Mouse (Mus musculus) embryonic facial prominence, embryonic 10.5 days (tissue): Measurements from ENCODE around the gene Tead1. TPM values are rescaled to one million over a fixed set of nuclear protein-coding genes. Genes with fewer than 3 reads are reported as not detected.

Source experiments
- DNase-seq: peaks from one replicate; pipeline ENCODE4 v3.0.0-alpha.2; 2017; ENCODE audit warnings: low spot score
- H3K27ac ChIP-seq: fragments of 300-500 bp; sonication (generic); replicated peaks from 2 replicates; pipeline ENCODE4 v1.5.1; 2016; ENCODE audit warnings: mild to moderate bottlenecking
- H3K27me3 ChIP-seq: fragments of 300-500 bp; sonication (generic); replicated peaks from 2 replicates; pipeline ENCODE4 v1.6.1; 2016; ENCODE audit warnings: low read depth, mild to moderate bottlenecking; ENCODE audit not compliant: poor library complexity, severe bottlenecking
- H3K36me3 ChIP-seq: fragments of 300-500 bp; sonication (generic); replicated peaks from 2 replicates; pipeline ENCODE4 v1.6.1; 2016; ENCODE audit warnings: mild to moderate bottlenecking, moderate library complexity
- H3K4me1 ChIP-seq: fragments of 300-500 bp; sonication (generic); 2 replicates; pipeline ENCODE4 v1.6.1; 2016
- H3K4me3 ChIP-seq: fragments of 300-500 bp; sonication (generic); 2 replicates; pipeline ENCODE4 v1.5.1; 2016; ENCODE audit warnings: mild to moderate bottlenecking, moderate library complexity
- H3K9me3 ChIP-seq: fragments of 300-500 bp; sonication (generic); 2 replicates; pipeline ENCODE4 v1.6.1; 2016; ENCODE audit warnings: mild to moderate bottlenecking
- whole genome bisulfite sequencing: fragments of 180-500 bp; shearing (Covaris S2); methylation state at CpG from one replicate; pipeline ENCODE4 v1.1.7; 2016; 5-methylcytosine and 5-hydroxymethylcytosine counted together
- polyA plus RNA-seq: library from polyadenylated mRNA; unstranded; fragments of >200 nt; fragmentation: Nextera tagmentation; extraction: Ambion mirVana; gene quantifications from 2 replicates; pipeline ENCODE4 v1.2.1, GENCODE M21; 2016

The Tead1 gene
- polyA plus RNA-seq, 1 experiment from 2014 or later = 23.5 TPM

DNA sequence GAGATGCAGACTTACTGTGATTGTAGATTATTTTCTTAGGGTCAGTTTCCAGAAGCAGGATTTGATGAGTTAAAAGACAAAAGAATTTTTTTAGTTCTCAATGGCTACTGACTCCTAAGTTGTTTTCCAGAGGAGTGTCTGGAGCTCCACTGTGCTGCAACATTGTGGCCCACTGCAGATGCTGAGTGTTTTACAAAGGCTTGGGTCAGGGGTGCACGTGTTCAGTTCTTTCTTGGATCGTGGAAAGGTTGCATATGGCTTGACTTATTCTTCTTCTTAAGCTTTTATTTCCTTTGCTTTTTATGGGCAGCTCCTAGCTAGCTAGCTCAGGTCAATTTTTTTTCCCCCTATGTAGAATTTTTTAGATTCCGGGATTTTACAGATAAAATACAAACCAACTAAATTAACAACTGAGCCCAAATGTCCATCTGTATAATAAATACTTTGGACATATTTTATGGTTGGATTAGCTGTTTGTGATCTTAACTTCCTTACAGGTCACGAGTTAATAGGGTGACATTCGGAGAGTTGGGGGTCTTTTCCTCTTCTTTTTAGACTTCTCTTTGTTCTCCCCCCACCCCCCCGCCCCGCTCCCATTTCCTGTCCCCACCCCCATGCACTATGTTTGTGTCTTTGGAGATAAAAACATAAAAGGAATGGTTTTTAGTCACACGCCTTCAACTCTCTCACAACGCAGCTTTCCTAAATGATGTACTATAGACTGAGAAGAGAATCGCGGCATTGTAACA is 40.5 kb downstream of the Tead1 start:
- H3K36me3 ChIP-seq = no peaks in the 10 kb centered on the region
- WGBS = 16% methylated on average over 11 of the region's 11 CpGs
- peak overlapping the region; percentile 48 for H3K27ac ChIP-seq
- peaks cover 77% of the 10 kb centered on the region for H3K4me1 ChIP-seq
- H3K4me3 ChIP-seq = 0 out of 2 replicates have a peak overlapping the region, but pooled peaks have one; percentile 44
- no peaks in the 10 kb centered on the region for H3K27me3 ChIP-seq
- H3K9me3 ChIP-seq = no peaks in the 10 kb centered on the region
- DNase-seq = no peak

DNA sequence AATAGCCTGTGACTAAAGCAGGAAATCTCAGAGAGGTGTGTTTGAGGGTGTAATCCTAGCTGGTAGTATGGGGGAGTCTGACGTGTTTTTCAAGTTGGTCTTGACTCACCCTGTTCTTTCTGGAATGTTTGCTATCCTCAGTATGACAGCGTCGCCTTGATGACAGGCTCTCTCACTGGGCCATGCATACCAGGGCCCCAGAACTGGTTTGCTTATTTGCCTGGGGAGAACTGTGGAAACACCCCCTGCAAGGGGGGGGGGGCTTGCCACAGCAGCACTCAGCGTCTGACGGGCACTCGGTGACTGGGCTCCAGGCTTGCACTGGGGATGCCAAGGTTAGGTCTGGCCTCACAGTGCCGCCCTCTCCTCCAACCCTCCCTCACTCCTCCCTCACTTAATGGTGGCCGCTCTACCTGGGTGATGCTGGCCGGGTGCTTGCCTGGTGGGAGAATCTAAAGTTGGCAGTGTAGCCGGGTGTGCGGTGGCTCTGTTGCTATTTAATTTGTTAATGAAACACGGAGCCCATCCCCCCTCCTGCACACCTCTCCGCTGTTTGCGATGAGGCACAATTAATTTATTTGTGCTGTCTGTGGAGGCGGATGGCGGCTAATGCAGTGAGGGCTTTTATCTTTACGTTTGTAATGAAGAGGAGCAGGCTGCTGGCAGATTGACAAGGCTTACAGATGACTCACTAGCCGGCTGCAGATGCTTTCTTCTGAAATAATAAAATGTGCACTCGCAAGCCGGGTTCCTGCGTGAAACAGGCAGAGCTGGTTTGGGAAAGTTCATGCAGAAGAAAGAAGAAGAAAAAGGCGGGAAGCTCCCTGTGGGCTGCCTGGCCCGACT is 41.2 kb downstream of the Tead1 start:
- no peaks in the 10 kb centered on the region for H3K9me3 ChIP-seq
- H3K27ac ChIP-seq = peak overlapping the region; percentile 48
- peaks cover 73% of the 10 kb centered on the region for H3K4me1 ChIP-seq
- no peaks in the 10 kb centered on the region for H3K36me3 ChIP-seq
- H3K4me3 ChIP-seq = peak overlapping the region; percentile 44
- WGBS = 22% methylated on average over 23 of the region's 23 CpGs
- peak; percentile 54 for DNase-seq
- no peaks in the 10 kb centered on the region for H3K27me3 ChIP-seq

DNA sequence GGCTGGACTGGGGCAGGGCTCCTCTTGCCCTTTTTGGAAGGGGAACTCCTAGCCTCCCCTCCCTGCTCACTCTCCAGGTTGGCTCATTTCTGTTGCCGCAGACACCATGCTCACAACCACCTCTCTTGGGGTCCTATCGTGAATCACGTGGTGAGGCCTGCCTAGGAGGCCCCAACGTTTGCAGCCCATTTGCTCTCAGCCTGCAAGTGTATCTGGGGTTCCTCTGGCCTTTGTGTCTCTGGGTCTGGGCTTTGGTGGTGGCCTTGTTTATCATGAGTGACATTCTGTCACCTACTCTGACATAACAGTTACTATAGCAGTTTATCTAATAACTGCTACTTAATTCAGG is 41.8 kb downstream of the Tead1 start:
- no peak for DNase-seq
- Histone ChIP-seq H3K9me3 (no peaks in the 10 kb centered on the region), H3K4me3 (no peak overlapping the region; the same call in 1 of the 2 replicates), H3K27me3 (no peaks in the 10 kb centered on the region), H3K27ac (peak overlapping the region; percentile 48), H3K36me3 (no peaks in the 10 kb centered on the region), H3K4me1 (peaks cover 70% of the 10 kb centered on the region)
- WGBS = 42% methylated on average over 4 of the region's 4 CpGs

DNA sequence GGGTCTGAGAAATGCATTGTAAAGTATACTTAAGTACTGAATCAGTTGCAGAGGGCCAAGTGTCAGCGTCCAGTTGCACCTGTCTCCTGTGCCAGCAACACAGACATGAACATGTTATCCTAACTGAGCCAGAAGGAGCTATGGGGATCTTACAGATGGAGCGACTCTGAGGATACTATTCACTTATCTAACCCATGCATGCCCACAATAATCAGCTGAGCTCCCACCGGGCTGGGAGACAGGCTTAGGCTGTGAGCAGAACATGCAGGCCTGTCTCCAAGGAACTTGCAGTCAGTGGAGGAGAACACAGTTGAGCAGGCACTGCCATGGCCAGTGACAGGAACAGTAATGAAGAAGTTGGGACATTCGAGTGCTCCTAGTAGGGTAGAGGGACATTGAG is 42.7 kb downstream of the Tead1 start:
- Histone ChIP-seq H3K36me3 (no peaks in the 10 kb centered on the region), H3K9me3 (no peaks in the 10 kb centered on the region), H3K27me3 (no peaks in the 10 kb centered on the region), H3K4me3 (no peak overlapping the region), H3K27ac (no peak overlapping the region), H3K4me1 (peaks cover 67% of the 10 kb centered on the region)
- no peak for DNase-seq
- 79% methylated on average over 4 of the region's 4 CpGs for WGBS

DNA sequence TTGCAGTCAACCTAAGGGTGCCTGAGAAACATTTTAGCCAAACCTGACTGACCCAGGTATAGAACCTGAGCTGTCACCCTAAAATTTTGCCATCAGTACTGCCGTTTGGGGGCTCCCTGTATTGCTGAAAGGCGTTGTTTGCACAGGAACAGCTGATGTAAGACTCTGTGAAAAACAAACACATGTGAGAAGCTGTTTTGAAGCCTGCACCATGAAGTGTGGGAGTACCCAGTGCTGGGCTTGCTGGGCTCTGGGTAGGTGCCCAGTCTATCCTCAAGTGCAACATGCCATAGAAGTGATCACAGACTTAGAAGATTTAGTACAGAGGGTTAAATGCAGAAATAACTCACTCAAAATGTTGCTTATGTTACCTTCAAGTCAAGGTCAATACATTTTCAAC is 49.3 kb downstream of the Tead1 start:
- no peaks in the 10 kb centered on the region for H3K27me3 ChIP-seq
- H3K27ac ChIP-seq = no peak overlapping the region
- no peak for DNase-seq
- WGBS = 68% methylated on average over 2 of the region's 2 CpGs
- peaks cover 64% of the 10 kb centered on the region for H3K4me1 ChIP-seq
- H3K4me3 ChIP-seq = no peak overlapping the region
- no peaks in the 10 kb centered on the region for H3K36me3 ChIP-seq
- no peaks in the 10 kb centered on the region for H3K9me3 ChIP-seq

- H3K27me3 ChIP-seq = no peaks in the 10 kb centered on the region
- H3K36me3 ChIP-seq = no peaks in the 10 kb centered on the region
- DNase-seq = peak; percentile 43
- WGBS = 50% methylated on average over 5 of the region's 5 CpGs
- no peak overlapping the region for H3K27ac ChIP-seq
- H3K4me1 ChIP-seq = peaks cover 71% of the 10 kb centered on the region
- H3K9me3 ChIP-seq = no peaks in the 10 kb centered on the region
- H3K4me3 ChIP-seq = no peak overlapping the region
Measured at GRCm38 (mm10) chr7:112730209-112730608, 51.1 kb downstream of the Tead1 start.

- no peaks in the 10 kb centered on the region for H3K27me3 ChIP-seq
- H3K4me1 ChIP-seq = peaks cover 69% of the 10 kb centered on the region
- H3K9me3 ChIP-seq = no peaks in the 10 kb centered on the region
- 77% methylated on average over 8 of the region's 8 CpGs for WGBS
- H3K4me3 ChIP-seq = no peak overlapping the region
- no peaks in the 10 kb centered on the region for H3K36me3 ChIP-seq
- DNase-seq = no peak
- peak overlapping the region; percentile 37; the same call in 1 of the 2 replicates for H3K27ac ChIP-seq
Measured at GRCm38 (mm10) chr7:112731584-112731983, 52.5 kb downstream of the Tead1 start.

DNA sequence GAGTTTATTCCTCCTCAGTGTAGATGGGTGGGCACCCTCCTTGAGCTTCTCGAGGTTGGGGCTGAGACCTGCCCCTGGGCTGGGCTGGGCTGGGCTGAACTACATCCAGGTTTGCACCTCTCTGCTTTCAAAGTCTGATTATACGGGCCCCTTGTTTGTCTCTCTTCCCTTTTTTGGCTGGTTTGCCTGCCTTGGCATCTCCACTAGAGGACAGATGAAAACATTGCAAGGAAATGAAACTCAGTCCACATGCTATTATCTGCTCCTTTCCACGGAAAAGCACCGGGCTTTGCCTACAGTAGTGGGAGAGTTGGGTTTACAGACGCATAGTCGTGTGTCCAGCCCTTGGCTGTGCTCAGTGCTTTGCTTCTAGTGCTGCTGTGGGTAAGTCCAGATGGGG is 60.1 kb downstream of the Tead1 start:
- peaks cover 58% of the 10 kb centered on the region for H3K4me1 ChIP-seq
- no peak overlapping the region for H3K27ac ChIP-seq
- H3K27me3 ChIP-seq = no peaks in the 10 kb centered on the region

DNA sequence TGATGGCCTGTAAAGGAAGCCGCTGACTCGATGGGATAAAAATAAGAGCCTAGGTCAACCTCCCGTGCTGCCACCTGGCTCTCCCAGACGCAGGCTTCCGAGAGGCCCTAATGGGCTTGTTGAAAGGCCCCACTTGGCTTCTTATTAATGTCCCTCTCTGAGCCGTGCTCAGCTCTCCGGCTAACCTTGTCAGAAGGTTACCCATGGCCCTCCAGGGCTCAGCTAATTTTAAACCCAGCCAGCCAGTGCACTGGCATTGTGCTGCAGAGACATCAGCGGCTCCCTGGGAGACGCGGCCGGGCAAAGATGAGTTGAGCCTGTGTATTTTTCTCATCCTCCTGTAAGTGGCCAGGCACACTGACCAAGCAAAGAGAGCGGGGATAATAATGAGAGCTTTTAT is 62.7 kb downstream of the Tead1 start:
- 0 out of 2 replicates have a peak, but pooled peaks cover 3% of the 10 kb centered on the region for H3K36me3 ChIP-seq
- H3K27ac ChIP-seq = peak overlapping the region; percentile 61
- 24% methylated on average over 12 of the region's 12 CpGs for WGBS
- H3K4me1 ChIP-seq = peaks cover 80% of the 10 kb centered on the region
- H3K27me3 ChIP-seq = no peaks in the 10 kb centered on the region
- no peak overlapping the region for H3K4me3 ChIP-seq
- H3K9me3 ChIP-seq = no peaks in the 10 kb centered on the region
- peak; percentile 30 for DNase-seq

More for the DNA sequence above, 60.1 kb downstream of the Tead1 start:
- no peaks in the 10 kb centered on the region for H3K9me3 ChIP-seq
- H3K4me3 ChIP-seq = no peak overlapping the region
- 77% methylated on average over 6 of the region's 6 CpGs for whole genome bisulfite sequencing
- H3K36me3 ChIP-seq = no peaks in the 10 kb centered on the region
- no peak for DNase-seq

- 0 out of 2 replicates have a peak, but pooled peaks cover 3% of the 10 kb centered on the region for H3K36me3 ChIP-seq
- H3K4me3 ChIP-seq = peak overlapping the region; percentile 41; the same call in 1 of the 2 replicates
- DNase-seq = no peak
- H3K27ac ChIP-seq = peak overlapping the region; percentile 75
- no peaks in the 10 kb centered on the region for H3K27me3 ChIP-seq
- peaks cover 89% of the 10 kb centered on the region for H3K4me1 ChIP-seq
- H3K9me3 ChIP-seq = no peaks in the 10 kb centered on the region
- WGBS = 29% methylated on average over 7 of the region's 7 CpGs
Measured at GRCm38 (mm10) chr7:112743063-112743462, 63.9 kb downstream of the Tead1 start.

DNA sequence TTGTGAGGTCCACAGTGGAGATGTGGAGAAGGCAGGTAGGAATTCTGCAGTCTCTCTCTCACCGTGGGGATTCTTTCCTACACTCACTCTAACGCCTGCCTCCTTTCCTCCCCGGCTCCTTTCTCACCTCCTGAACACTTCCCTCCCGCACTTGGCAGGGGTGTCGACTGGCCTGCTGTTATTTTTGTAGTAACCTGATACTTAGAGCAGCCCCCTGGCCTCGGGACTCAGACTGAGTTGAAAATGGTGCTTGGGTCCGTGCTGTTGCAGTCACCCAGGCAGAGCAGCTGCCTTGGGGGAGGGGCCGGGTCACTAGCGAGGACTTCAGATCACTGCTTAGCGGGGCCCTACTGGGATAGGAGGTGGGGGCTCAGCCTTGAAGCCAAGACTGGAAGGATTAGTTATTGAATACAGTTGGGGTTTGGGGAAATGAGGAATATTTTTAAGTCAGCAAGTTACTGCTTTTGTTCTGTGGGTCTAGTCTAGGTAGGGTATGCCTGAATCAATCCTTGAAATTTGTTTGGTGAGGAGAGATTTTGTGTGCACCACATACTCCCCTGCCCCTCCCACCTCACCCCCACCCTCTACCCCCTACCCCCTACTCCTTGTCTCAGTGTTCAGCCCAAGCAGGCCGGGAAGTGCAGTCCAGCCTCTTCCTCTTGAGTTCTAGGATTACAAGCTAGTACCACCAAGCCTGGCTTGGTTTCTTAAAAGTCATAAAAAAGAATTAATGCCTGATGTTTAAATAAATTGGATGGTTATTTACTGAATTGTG is 64.7 kb downstream of the Tead1 start:
- Histone ChIP-seq H3K9me3 (no peaks in the 10 kb centered on the region), H3K27me3 (no peaks in the 10 kb centered on the region), H3K36me3 (0 out of 2 replicates have a peak, but pooled peaks cover 3% of the 10 kb centered on the region), H3K27ac (peak overlapping the region; percentile 75), H3K4me3 (peak overlapping the region; percentile 41), H3K4me1 (peaks cover 91% of the 10 kb centered on the region)
- DNase-seq = peak; percentile 90
- 2% methylated on average over 11 of the region's 11 CpGs for WGBS

DNA sequence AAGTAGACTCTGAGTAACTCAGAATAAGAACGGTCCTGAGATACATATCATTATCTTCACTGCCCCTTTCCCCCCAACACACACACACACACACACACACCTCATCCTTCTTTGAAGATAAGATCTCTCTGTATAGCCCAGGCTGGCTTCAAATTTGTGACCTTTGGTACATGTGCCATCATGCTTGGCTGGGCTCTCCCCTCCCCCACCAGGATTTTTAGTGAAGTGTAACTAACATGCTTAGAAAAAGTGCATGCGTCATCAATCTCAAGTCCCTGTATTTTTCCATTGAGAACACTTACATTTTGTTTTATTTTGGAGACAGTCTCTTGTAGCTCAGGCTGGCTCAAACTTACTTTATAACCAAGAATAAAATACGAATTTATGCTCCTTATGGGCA is 68.1 kb downstream of the Tead1 start:
- Histone ChIP-seq H3K27me3 (no peaks in the 10 kb centered on the region), H3K36me3 (peaks cover 23% of the 10 kb centered on the region), H3K4me3 (no peak overlapping the region), H3K9me3 (no peaks in the 10 kb centered on the region), H3K4me1 (peaks cover 73% of the 10 kb centered on the region), H3K27ac (no peak overlapping the region)
- no peak for DNase-seq
- 72% methylated on average over 3 of the region's 3 CpGs for WGBS
